Mouse (Mus musculus): Measurements from ENCODE around the gene Ctrl. TPM values are rescaled to one million over a fixed set of nuclear protein-coding genes. Genes with fewer than 3 reads are reported as not detected.

Gene Ctrl
- polyA plus RNA-seq (2012; ENCODE audit: low replicate concordance): 0.53 and 1.1 TPM in 2 replicates

GRCm38 (mm10) chr8:105933762-105934161 is at the start of gene Ctrl:
Gene Ctrl, minus strand, starts transcription at chr8:105933862.

GRCm38 (mm10) chr8:105979325-105979724 is 45.7 kb upstream of the Ctrl start, which contains the start of gene Dpep3:
Gene Dpep3, minus strand, starts transcription at chr8:105979429.

GRCm38 (mm10) chr8:105965905-105966341 is 32.3 kb upstream of the Ctrl start, which contains the start of gene Slc12a4:
Gene Slc12a4, minus strand, starts transcription at chr8:105966097.

GRCm38 (mm10) chr8:105943321-105943739 is 9.7 kb upstream of the Ctrl start, which contains the start of gene Lcat:
Gene Lcat, minus strand, starts transcription at chr8:105943382.

GRCm38 (mm10) chr8:105938306-105938669 is 4.6 kb upstream of the Ctrl start, which contains the start of gene Psmb10:
Gene Psmb10, minus strand, starts transcription at chr8:105938444.

GRCm38 (mm10) chr8:105900180-105900940 is 33.3 kb downstream of the Ctrl start, which contains the start of gene Pskh1:
Gene Pskh1, plus strand, starts transcription at chr8:105900441.

GRCm38 (mm10) chr8:105893339-105893738 is 40.3 kb downstream of the Ctrl start, which contains the start of gene Nrn1l:
Gene Nrn1l, plus strand, starts transcription at chr8:105893567.

Other genes with a start within 250 kb of the Ctrl start
- 183 and 580 TPM in 2 replicates for gene Carmil2, start 247.6 kb downstream of the Ctrl start, polyA plus RNA-seq (2012; ENCODE audit: low replicate concordance)
- 23.1 and 61.2 TPM in 2 replicates for gene Acd, start 232.8 kb downstream of the Ctrl start, polyA plus RNA-seq (2012; ENCODE audit: low replicate concordance)
- 5.1 and 6.2 TPM in 2 replicates for gene Pard6a, start 232.7 kb downstream of the Ctrl start, polyA plus RNA-seq (2012; ENCODE audit: low replicate concordance)
- gene 4933405L10Rik, start 226.2 kb downstream of the Ctrl start, polyA plus RNA-seq (2012; ENCODE audit: low replicate concordance): not detected in 2 replicates
- gene Enkd1, start 225.7 kb downstream of the Ctrl start, polyA plus RNA-seq (2012; ENCODE audit: low replicate concordance): 8.9 and 12.2 TPM in 2 replicates
- gene Gfod2, start 175.2 kb downstream of the Ctrl start, polyA plus RNA-seq (2012; ENCODE audit: low replicate concordance): 3.2 and 6.1 TPM in 2 replicates
- gene Ranbp10, start 106.5 kb downstream of the Ctrl start, polyA plus RNA-seq (2012; ENCODE audit: low replicate concordance): 19.8 and 48.7 TPM in 2 replicates
- 0.07 TPM in 1 of 2 replicates, not detected in the other for gene Tsnaxip1, start 106.1 kb downstream of the Ctrl start, polyA plus RNA-seq (2012; ENCODE audit: low replicate concordance)
- gene Cenpt, start 80.6 kb downstream of the Ctrl start, polyA plus RNA-seq (2012; ENCODE audit: low replicate concordance): 9.2 and 12.3 TPM in 2 replicates
- gene Thap11, start 78.7 kb downstream of the Ctrl start, polyA plus RNA-seq (2012; ENCODE audit: low replicate concordance): 19.0 and 24.1 TPM in 2 replicates
- 38.8 and 39.6 TPM in 2 replicates for gene Nutf2, start 73.3 kb downstream of the Ctrl start, polyA plus RNA-seq (2012; ENCODE audit: low replicate concordance)
- gene Edc4, start 53.0 kb downstream of the Ctrl start, polyA plus RNA-seq (2012; ENCODE audit: low replicate concordance): 23.1 and 27.6 TPM in 2 replicates
- 3.1 and 6.7 TPM in 2 replicates for gene Nrn1l, start 40.3 kb downstream of the Ctrl start, polyA plus RNA-seq (2012; ENCODE audit: low replicate concordance)
- 9.4 and 20.9 TPM in 2 replicates for gene Pskh1, start 33.4 kb downstream of the Ctrl start, polyA plus RNA-seq (2012; ENCODE audit: low replicate concordance)
- 387 and 416 TPM in 2 replicates for gene Psmb10, start 4.6 kb upstream of the Ctrl start, polyA plus RNA-seq (2012; ENCODE audit: low replicate concordance)
- gene Lcat, start 9.5 kb upstream of the Ctrl start, polyA plus RNA-seq (2012; ENCODE audit: low replicate concordance): 0.10 and 0.83 TPM in 2 replicates
- gene Slc12a4, start 32.2 kb upstream of the Ctrl start, polyA plus RNA-seq (2012; ENCODE audit: low replicate concordance): 13.0 and 14.0 TPM in 2 replicates
- gene Dpep3, start 45.6 kb upstream of the Ctrl start, polyA plus RNA-seq (2012; ENCODE audit: low replicate concordance): not detected in 2 replicates
- gene Dus2, start 57.5 kb upstream of the Ctrl start, polyA plus RNA-seq (2012; ENCODE audit: low replicate concordance): 4.4 and 7.5 TPM in 2 replicates
- gene Dpep2nb, start 72.1 kb upstream of the Ctrl start, polyA plus RNA-seq (2012; ENCODE audit: low replicate concordance): not detected in 2 replicates
- 12.8 and 15.2 TPM in 2 replicates for gene Ddx28, start 78.0 kb upstream of the Ctrl start, polyA plus RNA-seq (2012; ENCODE audit: low replicate concordance)
- 30.9 and 42.5 TPM in 2 replicates for gene Nfatc3, start 125.0 kb upstream of the Ctrl start, polyA plus RNA-seq (2012; ENCODE audit: low replicate concordance)
- 0.03 and 0.11 TPM in 2 replicates for gene Esrp2, start 203.1 kb upstream of the Ctrl start, polyA plus RNA-seq (2012; ENCODE audit: low replicate concordance)
- gene Pla2g15, start 216.5 kb upstream of the Ctrl start, polyA plus RNA-seq (2012; ENCODE audit: low replicate concordance): 32.9 and 41.5 TPM in 2 replicates
- gene Slc7a6, start 235.0 kb upstream of the Ctrl start, polyA plus RNA-seq (2012; ENCODE audit: low replicate concordance): 5.1 and 6.3 TPM in 2 replicates